Mouse (Mus musculus) frontal cortex, adult (tissue): Measurements from ENCODE around the gene Ski.

Experiments
- ATAC-seq: cut with Nextera tagmentation; 2 replicates; pipeline ENCODE4 v1.9.2; 2017; ENCODE audit warnings: mild to moderate bottlenecking, moderate library complexity, mixed read lengths; ENCODE audit not compliant: low TSS enrichment

Ski gene

GRCm38 (mm10) chr4:155214188-155214587, 8.2 kb downstream of the Ski start:
- ATAC-seq: no peak

DNA sequence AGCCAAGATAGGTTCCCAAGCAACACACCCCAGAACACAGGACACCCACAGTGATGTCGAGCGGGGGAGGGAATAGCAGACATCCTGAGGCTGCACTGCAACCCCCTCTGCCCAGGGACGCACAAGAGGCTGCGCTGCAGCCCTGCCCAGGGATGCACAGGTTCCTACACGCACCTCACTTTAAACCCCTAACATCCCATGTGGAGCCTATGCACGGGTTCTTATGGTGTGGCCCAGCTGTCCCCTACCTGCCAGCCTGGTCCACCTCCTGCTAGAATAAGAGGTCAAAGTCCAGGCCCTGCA, 8.7 kb downstream of the Ski start:
- ATAC-seq: peak; percentile 38; the same call in 1 of the 2 replicates

DNA sequence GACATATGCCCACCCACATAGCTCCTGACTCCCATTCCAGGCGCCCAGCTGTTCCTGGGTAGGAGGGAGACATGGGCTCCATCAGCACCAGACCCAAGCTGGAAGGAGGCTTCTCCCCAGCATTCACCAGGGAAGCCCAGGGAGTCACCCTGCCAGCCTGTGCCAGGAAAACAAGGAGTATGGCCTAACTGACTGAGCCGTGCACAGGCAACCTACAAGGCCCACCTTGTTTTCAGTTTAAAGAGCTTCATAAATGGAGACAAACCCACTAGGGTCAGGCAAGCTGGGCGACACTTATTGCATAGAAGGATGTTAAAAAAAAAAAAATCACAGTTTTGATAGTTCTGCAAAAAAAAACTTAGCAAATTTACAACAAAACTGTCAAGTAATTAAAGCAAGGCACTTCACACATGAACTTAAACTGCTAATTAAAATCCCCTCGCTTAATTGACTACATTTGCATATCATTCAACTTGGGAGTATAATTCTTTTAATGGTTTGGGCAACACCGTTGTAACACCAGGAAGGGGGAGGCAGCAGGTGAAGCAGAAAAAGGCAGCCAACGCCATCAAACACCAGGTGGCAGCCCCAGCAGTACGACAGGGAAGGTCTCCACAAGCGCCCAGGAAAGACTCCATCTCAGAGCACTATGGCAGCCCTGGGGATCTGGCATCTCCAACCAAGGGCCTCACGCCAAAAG, 9.2 kb downstream of the Ski start:
- no peak for ATAC-seq

GRCm38 (mm10) chr4:155209494-155209893, 12.9 kb downstream of the Ski start:
- ATAC-seq: no peak

GRCm38 (mm10) chr4:155209079-155209478, 13.3 kb downstream of the Ski start:
- ATAC-seq: no peak

DNA sequence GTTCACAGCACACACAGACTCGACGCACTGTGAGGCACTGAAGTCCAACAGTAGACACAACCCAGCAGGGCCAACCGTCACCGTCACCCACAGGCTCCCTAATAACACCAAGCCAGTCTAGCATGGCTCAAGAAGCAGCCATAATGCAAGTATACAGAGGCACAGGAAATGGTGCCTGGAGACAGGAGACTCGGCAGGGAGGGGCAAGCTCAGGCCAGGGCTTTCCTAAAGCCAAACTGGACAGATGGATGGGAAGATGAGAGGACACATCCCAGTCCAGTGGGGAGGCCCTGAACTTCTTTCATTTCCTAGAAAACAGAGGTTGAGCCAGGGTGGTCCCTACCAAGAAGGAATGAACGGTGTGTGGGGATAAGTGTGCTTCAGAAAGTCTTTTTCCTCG, 13.8 kb downstream of the Ski start:
- no peak for ATAC-seq

DNA sequence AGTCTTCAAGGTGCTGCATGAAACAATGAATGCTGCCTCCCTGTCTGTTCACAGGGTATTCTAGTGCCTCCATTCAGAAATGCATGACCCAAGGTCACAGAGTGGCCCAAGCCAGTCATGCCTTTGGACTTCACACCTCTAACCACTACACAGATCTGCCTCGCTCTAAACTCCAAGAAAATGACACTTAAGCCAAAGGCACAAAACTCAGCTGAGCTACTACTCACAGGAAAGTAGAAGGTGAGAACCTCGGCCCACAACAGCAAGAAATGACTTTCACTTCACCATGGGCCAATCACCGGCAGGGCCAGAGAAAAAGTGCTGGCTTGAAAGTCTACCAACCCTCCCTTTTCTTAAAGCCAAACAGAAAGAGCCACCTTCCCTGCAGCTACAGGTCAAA, 14.6 kb downstream of the Ski start:
- no peak for ATAC-seq

- no peak for ATAC-seq
These were observed 15.9 kb downstream of the Ski start for GRCm38 (mm10) chr4:155206498-155206897.

- no peak for ATAC-seq
These were observed 16.5 kb downstream of the Ski start for GRCm38 (mm10) chr4:155205919-155206318.

DNA sequence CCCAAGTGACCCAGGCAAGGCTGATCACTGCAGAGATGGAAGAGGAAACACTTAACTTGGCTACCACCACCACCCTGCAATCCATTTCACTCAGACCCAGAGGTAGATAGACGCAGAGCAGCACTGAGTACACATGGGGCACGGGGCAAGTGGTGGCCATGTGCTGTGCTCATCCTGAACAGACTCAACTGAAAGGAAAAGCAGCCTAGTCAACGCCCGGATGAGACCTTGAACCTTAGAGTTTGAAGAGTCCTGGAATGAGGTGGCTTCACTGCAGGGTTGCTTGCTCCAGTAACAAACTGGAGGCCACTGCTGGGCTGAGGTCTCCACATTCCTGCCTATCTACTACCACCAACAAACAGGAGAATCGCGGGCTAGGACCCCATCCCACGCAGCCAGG, 20.6 kb downstream of the Ski start:
- no peak for ATAC-seq

DNA sequence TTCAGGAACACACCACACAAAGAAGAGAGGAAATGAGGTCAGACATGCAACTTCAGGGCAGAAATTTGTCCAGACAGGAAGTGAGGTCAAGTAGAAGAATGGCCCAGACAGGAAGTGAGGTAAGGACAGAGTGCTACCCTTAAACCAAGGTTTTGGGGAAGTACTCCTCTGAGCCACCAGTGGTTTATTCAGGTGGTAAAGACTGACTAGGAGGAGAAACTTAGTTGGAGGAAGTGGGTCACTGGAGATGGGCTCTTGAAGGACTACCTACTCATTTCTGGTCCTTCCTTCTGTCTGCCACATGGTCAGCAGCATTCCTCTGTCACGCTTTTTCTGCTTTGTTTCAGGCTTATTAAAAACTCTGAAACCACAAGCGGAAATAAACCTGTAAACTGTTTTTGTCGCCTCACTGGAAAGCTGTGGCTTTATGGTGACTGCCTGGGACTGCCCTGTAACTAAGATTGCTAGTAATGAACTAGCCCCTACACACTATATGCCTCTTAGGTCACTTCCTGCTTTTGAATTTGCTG, 21.5 kb downstream of the Ski start:
- no peak for ATAC-seq

DNA sequence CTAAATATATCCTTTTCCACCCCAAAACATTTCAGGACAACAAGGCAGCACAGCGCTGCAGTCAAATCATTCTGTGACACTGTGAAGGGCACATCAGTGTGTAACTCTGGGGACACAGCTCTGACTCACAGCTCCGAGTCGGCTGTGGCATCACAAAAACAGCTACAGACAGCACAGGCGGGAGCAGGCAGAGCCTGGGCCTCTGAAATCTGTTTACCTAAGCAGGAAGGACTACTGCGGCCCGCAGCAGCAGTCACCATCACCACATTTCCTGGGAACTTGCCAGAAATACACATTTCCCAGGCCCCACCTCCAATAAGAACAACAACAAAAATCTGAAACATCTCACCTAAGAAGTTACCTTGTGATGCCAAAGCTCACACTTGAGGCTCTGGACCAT, 24.7 kb downstream of the Ski start:
- peak; percentile 44; the same call in 1 of the 2 replicates for ATAC-seq

DNA sequence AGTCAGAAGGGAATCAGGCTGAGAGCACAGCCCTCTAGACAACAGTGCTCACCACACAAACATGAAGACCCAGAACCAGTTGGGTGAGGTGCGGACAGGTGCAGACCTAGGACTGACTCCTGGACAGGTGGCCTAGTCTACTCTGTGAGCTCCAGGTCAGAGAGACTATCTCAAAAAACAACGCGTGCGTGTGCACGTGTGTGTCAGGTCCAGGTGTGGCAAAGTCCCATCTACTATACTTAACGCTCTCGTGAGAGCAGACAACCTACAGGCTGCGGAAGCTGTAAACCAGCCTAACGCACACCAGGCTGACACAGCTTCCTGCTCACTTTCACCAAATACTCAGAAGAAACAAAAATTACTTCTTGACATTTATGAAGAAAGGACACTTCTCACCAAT, 27.2 kb downstream of the Ski start:
- no peak for ATAC-seq

DNA sequence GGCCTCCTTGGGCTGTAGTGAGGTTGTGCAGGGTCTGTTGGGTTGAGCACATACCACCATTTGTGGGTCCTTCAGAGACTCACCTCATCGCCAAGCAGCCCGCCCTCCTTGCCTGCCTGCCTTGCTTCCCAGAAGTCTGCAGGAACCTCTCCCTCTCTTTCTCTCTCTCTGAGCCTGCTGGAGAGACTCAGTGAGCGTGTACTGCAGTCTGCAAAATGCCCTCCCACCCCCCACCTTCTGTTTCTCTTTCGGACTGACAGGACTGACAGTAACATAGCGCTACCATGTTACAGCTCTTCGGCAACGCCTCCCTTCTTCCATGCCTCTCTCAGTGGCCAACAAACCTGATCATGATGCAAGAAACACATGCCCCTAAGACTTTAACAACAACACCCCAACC, 32.1 kb downstream of the Ski start:
- peak; percentile 31; the same call in 1 of the 2 replicates for ATAC-seq

GRCm38 (mm10) chr4:155189711-155190139, 32.7 kb downstream of the Ski start:
- ATAC-seq: no peak

DNA sequence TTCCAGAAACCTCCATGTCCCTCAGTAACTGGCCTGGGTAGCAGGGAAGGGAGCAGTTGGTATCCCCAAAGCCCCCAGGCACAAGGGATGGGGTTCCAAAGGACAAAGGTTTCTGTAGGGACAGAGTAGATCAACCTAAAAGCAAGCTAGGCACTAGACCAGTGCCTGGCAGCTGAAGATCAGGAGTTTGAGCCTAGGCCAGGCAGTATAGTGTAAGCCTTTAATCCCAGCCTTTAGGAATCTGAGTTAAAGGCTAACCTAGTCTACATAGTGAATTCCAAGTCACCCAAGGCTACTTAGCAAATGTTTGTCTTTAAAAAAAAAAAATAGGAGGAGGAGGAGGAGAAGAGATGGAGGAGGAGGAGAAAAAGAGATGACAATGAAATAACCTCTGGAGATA, 33.6 kb downstream of the Ski start:
- ATAC-seq: no peak

DNA sequence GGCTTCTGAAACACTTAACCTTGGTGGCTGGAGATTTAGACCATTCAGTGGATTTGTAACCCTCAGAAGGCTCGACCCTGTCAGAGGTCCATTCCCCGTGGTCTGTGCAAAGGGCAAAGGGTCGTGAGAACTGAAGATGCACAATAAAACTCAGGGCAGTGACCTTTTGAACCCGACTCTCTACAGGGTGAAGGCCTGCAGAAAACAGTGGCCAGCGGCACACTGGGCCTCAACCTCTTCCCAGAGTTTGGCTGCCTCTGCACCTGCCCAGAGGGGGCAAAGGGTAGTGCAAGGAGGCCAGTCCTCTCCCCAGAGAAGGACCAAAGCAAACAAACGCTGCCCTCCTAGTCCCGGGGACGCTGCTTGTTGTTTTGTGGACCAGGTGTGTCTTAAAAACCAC, 34.1 kb downstream of the Ski start:
- ATAC-seq: no peak

- ATAC-seq: no peak
These were observed 35.2 kb downstream of the Ski start for GRCm38 (mm10) chr4:155187192-155187674.

DNA sequence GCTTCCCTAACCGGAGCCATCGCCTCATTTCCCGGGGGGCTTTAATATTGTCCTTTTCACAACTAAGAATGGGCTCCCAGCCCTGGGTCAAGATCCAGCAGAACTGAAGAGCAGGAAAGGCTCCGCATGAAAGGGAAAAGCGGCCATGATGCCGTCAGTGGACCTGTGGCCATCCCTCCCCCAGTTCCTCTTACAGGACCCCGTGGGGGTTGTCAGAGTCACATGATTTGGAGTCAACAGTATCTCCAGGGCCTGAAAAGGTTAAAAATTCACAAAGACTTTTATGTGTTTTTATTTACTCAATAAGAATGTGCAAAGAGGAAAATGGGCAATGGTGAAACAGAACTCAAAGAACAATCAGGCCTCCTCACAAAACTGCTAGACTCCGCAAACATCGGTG, 36.5 kb downstream of the Ski start:
- ATAC-seq: no peak

- ATAC-seq: no peak; the same call in 1 of the 2 replicates
These were observed 37.9 kb downstream of the Ski start for GRCm38 (mm10) chr4:155184248-155185070.

- ATAC-seq: no peak
These were observed 39.2 kb downstream of the Ski start for GRCm38 (mm10) chr4:155183201-155183600.

DNA sequence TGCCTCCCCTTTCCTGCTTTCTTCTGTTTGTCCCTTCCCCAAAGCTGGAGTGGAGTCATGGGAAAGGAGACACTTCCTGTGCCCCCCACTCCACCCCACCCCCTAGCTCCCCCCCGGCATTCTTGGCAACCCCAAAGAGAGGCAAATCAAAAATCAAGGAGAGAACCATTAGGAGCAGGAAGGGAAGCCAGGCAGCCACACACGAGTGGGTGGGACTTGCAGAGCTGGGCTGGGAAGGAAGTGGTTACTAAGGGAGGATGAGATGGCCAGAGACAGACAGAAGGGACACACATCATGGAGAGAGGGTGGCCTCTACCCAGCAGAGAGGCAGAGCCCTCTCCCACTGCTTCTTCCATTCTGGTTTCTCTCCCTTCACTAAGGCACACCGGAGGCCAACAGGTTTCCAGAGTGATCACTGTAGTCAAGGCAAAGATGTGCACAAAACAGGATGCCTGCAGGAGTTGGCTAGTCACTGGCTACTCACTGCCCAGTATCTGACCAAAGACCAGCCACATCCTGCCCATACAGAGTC, 43.3 kb downstream of the Ski start:
- no peak; the same call in 1 of the 2 replicates for ATAC-seq

DNA sequence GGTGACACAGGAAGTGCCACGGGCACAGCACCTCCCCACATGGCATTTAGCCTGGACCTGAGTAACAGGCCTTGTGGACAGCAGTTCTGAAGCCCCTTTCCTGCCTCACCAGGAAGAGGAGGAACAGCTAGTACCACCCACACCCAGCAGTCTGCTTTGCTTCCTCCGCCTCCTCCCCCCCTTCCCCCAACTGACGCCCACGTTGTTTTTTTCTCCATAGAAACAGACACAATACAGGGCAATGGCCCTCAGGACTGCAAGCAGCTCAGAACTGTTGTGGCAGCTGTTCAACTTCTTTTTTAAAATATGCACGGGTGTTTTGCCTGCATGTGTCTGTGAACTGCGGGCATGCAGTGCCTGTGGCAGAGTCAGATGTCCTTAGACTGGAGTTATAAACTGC, 44.1 kb downstream of the Ski start:
- peak; percentile 47 for ATAC-seq
